Mouse (Mus musculus) mature B cell (primary cell): ENCODE measurements around the gene Phykpl.
"Not testable (repeated sequence)": the region's sequence is repeated elsewhere in the genome, so short reads cannot be mapped to it uniquely, and the experiment has no call there.

Experiments used
- in situ Hi-C: fragments of 300-500 bp; cut with MboI; formaldehyde crosslinking; loops from 2 replicates; pipeline ENCODE4 v1.14.3; 2019

Phykpl gene

GRCm38 (mm10) chr11:51585608-51586252 lies 1.2 kb downstream of the Phykpl start:
- in situ Hi-C loops: no loop called here

- in situ Hi-C loops: no loop called here
These were observed 1.9 kb downstream of the Phykpl start for GRCm38 (mm10) chr11:51586411-51586810.

GRCm38 (mm10) chr11:51587059-51587458 lies 2.5 kb downstream of the Phykpl start:
- in situ Hi-C loops: no loop called here

- in situ Hi-C loops: no loop called here
These were observed 4.3 kb downstream of the Phykpl start for GRCm38 (mm10) chr11:51588833-51589232.

GRCm38 (mm10) chr11:51590002-51590401 lies 5.4 kb downstream of the Phykpl start:
- in situ Hi-C loops: no loop called here

GRCm38 (mm10) chr11:51591168-51591567 lies 6.6 kb downstream of the Phykpl start:
- in situ Hi-C loops: no loop called here

DNA sequence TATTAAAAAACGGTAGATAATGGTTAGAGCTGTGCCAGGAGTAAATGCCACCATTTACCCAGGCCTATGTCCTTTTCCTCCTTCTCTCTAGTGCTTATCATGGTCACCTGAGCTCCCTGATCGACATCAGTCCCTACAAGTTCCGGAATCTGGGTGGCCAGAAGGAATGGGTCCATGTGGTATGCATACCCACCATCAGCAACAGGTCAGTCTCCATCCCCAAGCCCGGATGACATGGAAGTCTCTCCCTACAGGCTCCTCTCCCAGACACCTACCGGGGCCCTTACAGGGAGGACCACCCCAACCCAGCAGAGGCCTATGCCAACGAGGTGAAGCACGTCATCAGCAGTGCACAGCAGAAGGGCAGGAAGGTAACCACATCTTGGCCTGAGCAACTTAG lies 7.4 kb downstream of the Phykpl start:
- in situ Hi-C loops: no loop called here

GRCm38 (mm10) chr11:51593368-51593767 lies 8.8 kb downstream of the Phykpl start:
- in situ Hi-C loops: no loop called here

DNA sequence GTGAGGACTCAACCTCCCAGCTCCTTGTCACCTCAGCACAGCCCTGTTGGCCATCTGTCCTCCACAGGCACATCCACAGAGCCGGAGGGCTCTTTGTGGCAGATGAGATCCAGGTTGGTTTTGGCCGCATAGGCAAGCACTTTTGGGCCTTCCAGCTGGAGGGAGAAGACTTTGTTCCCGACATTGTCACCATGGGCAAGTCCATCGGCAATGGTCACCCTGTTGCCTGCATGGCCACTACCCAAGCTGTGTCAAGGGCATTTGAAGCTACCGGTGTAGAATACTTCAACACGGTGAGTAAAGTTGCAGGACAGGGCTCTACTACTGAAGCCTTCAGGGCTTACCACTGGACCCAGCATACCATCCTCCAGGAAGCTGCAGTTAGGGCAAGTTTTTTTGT lies 9.3 kb downstream of the Phykpl start:
- in situ Hi-C loops: no loop called here

DNA sequence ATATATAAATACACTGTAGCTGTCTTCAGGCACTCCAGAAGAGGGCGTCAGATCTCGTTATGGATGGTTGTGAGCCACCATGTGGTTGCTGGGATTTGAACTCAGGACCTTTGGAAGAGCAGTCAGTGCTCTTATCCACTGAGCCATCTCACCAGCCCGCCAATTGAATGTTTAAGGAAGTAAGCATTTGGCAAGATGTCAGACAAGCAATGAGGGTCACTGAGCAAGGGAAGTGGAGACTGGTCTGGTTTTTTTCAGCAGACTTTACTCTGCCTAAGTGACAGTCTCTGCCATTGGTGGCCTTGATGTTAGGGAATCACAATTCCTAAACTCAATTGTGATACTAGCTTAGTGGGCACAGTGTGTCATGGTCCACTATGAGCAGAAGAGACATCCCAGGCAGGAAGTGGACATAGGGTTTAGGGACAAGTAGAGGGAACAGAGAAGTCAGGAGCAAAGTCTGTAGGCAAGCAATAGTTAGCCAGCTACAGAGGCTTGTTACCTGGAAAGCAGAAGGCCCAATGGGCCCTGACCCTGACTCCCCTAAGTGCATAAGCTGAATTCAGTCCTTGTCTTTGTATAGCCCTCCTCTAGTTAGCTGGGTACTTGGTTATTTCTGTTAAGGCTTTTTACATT lies 10.3 kb downstream of the Phykpl start:
- in situ Hi-C loops: no loop called here

GRCm38 (mm10) chr11:51595459-51596083 lies 11.0 kb downstream of the Phykpl start:
- in situ Hi-C loops: no loop called here

DNA sequence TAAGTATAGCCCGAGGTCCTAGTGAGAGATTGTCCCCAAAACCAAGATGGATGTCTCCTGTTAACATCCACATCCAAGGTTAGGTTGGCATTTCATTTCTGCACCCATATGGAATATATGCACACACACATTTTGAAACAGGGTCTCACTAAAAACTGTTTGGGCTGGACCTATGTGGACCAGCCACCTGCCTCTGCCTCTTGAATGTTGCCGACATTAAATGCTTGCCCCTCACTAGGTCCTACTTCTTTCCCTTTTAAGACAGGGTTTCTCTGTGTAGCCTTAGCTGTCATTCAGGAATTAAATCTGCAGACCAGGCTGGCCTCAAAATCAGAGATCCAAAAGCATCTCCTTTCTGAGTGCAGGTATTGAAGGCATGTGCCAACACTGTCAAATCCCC lies 13.0 kb downstream of the Phykpl start:
- in situ Hi-C loops: no loop called here

DNA sequence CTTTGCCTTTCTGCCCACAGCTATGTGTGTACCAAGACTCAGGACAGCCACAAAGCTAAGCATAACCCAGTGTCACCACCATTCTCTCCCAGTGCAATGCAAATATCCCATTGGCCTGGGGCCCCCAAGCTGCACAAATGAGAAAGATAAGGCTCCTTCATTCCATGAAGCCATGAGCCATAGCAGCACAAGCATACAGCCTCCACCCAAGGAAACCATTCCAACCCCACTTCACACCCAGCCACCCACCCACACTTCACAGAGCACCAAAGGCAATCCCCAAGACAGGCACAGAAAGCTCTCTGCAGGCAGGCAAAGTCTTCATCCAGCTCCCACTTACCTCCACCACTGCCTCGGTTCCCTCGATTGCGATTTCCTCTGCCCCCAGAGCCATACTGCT lies 17.7 kb downstream of the Phykpl start:
- in situ Hi-C loops: no loop called here

DNA sequence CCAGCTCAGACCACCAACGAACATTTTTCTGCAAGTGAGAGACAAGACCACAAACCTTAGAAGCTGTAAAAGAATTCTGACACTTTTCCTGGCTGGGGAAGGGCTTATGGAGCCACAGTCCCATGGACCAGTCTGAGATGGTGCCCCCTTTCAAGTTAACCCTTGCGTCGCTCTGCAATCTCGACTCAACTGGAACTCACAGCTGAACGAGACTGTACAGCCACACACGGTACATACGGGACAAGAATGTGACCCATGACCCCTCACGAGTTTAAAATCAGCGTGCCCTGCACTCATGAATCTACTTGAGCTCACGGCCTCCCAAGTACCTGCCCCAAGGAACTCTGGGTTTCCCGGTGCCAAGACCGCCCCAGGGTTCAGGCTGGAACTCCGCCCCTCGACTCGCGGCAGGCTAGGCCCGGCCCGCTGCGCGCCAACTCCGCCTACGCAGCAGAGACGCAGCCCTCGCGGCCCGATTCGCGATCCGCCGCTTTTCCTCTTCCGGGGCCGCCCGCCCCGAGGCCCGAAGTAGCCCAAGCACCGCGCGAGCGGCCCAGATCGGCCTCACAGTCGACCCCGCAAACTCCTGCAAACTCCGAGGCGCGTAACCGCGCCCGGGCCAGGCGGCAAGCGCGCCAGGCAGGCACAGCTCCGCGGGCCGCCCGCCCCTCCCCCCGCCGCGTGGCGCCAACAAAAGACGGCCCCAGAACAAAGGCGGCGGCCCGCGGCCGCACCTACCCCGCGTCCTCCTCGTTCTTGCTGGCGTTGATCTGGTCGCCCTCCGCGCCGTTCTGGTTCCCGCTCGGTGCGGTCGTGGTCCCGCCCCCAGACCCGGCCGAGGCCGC lies 21.3 kb downstream of the Phykpl start:
- in situ Hi-C loops: no loop called here

- in situ Hi-C loops: no loop called here
These were observed 22.0 kb downstream of the Phykpl start, which contains the start of gene Hnrnpab for GRCm38 (mm10) chr11:51606447-51607095. Hnrnpab (minus strand) TSS chr11:51606847.

GRCm38 (mm10) chr11:51607096-51607738 lies 22.7 kb downstream of the Phykpl start:
- in situ Hi-C loops: no loop called here

GRCm38 (mm10) chr11:51609266-51609909 lies 24.8 kb downstream of the Phykpl start:
- in situ Hi-C loops: no loop called here

- in situ Hi-C loops: not testable (repeated sequence)
These were observed 25.4 kb downstream of the Phykpl start for GRCm38 (mm10) chr11:51609940-51610339.

DNA sequence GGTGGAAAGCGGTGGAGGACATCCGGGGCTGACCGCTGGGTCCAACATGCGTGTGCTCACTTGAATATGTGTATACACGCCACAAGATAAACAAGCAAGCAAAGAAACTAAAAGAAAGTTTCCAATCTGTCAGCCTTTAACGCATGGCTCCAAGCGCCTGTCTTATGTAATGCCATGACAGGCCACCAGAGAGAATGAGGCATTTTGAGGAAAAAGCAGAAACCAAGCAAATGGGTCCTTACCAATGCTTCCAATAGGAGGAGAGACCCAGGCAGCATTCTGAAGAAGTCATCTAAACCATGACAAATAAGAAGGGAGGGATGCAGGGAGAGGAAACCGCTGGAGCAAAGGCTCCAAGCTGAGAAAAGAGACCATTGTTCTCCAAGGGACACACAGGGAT lies 29.7 kb downstream of the Phykpl start:
- in situ Hi-C loops: no loop called here

GRCm38 (mm10) chr11:51615129-51615528 lies 30.6 kb downstream of the Phykpl start:
- in situ Hi-C loops: loop anchor here (5.0 kb wide), 1 partner anchor 67 kb away; no protein-coding TSS in a partner anchor

GRCm38 (mm10) chr11:51615601-51616000 lies 31.0 kb downstream of the Phykpl start:
- in situ Hi-C loops: loop anchor here (5.0 kb wide), 1 partner anchor 67 kb away; no protein-coding TSS in a partner anchor
